Mouse (Mus musculus) retina, embryonic 14.5 days (tissue): ENCODE data around the gene Rnf168.

Experiments used
- DNase-seq: peaks from one replicate; pipeline ENCODE4 v3.0.0-alpha.2; 2015; ENCODE audit warnings: low spot score

The Rnf168 gene

GRCm38 (mm10) chr16:32316601-32317000 is 39.3 kb downstream of the Rnf168 start:
- no peak for DNase-seq

- DNase-seq: no peak
These were observed 46.7 kb downstream of the Rnf168 start for GRCm38 (mm10) chr16:32323953-32324352.

DNA sequence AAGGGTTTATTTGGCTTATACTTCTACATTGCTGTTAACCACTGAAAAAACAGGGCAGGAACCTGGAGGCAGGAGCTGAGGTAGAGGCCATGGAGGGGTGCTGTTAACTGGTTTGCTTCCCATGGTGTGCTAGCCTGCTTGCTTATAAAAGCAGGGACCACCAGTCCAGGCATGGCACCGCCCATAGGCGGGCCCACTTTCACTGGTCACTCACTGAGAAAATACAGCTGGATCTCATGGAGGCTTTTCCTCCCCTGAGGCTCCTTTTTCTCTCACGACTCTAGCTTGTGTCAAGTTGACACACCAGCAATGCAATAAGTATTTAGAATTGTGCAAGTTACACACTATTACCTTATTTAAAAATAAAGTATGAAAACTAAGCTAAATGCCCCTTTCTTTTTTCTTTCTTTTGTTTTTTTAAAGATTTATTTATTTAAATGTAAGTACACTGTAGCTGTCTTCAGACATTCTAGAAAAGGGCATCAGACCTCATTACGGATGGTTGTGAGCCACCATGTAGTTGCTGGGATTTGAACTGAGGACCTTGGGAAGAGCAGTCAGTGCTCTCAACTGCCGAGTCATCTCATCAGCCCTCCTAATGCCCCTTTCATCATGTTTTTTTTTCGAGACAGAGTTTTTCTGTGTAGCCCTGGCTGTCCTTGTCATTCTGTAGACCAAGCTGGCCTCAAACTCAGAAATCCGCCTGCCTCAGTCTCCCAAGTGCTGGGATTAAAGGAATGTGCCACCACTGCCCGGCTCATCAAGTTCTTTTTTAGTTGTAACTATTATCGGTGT is 53.8 kb downstream of the Rnf168 start:
- DNase-seq: no peak

- peak; percentile 98 for DNase-seq
These were observed 54.8 kb downstream of the Rnf168 start, which contains the start of gene Ubxn7 for GRCm38 (mm10) chr16:32332040-32332555. Gene Ubxn7, plus strand, starts transcription at chr16:32332257.

- DNase-seq: peak; percentile 63
These were observed 55.6 kb downstream of the Rnf168 start for GRCm38 (mm10) chr16:32332556-32333511.

DNA sequence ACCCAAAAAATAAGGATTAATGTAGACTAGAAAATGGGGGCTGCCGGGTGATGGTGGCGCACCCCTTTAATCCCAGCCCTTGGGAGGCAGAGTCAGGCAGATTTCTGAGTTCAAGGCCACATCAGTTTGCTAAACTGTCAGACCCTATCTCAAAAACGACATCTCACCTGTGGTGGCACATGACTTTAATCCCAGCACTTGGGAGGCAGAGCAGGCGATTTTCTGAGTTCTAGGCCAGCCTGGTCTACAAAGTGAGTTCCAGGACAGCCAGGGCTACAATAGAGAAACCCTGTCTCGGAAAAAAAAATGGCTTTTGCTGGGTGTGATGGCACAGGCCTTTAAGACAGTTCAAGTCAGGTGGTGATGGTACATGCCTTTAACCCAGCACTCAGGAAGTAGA is 57.9 kb downstream of the Rnf168 start:
- no peak for DNase-seq

DNA sequence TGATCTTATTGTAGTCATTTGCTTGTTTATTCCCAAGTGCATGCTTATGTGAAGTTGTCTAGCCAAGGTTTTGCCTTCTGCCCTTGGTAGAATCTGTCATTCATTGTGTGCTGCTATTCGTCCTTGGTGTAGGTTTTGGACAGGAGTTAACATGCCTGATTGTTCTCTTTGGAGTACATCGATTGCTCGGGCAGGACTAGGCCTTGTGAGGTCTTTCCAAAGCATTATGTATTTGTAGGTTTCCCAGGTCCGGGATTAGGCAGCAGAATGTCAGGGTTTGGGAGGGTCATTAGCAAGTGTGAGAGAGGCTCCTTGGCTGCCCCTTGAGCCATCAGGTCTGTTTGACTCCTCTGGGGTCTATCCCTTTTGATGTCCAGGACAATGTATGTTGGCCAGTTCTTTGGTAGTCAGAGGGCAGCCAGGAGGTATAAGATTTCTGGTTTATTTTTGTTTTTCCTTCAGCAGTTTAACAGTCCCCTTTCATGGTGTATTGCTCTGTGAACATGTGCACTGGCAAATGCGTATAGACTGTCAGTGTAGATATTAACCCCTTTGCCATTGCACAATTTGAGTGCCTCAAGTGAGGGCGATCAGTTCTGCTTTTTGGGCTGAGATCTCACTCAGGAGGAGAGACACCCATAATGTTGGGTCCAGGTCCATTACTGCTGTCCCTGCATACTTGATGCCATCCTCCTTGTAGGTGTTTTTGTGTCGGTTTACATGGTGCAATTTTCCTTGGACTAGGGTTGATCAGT is 58.9 kb downstream of the Rnf168 start:
- no peak for DNase-seq

GRCm38 (mm10) chr16:32337001-32337400 is 59.7 kb downstream of the Rnf168 start:
- no peak for DNase-seq

DNA sequence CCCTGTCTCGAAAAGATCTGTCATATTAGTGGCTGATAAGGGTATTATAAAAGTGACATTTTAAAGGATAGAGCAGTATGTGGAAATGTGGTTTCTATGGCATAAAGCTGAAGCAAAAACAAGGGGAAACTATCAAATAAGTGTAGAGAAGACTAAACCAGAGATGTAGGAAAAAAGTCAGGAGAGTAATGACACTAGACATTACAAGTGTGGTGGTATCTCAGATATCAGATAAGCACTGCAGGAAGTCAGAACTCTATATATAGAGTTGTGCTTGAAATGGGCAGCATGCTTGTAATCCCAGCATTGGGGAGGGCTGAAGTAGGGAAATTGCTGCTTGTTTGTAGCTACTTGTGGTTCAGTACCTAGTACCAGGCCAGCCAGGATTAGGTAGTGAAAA is 63.2 kb downstream of the Rnf168 start:
- no peak for DNase-seq

- DNase-seq: no peak
These were observed 68.3 kb downstream of the Rnf168 start for GRCm38 (mm10) chr16:32345521-32345920.

- no peak for DNase-seq
These were observed 73.5 kb downstream of the Rnf168 start for GRCm38 (mm10) chr16:32350776-32351175.
